Mouse (Mus musculus) myocyte (in vitro differentiated cells): Measurements from ENCODE around the gene Strn4.

Experiments used
- E2F4 ChIP-seq: IDR thresholded peaks from one replicate; pipeline ENCODE4 v1.6.1; 2011; ENCODE audit warnings: mild to moderate bottlenecking, control low read depth, moderate library complexity; ENCODE audit not compliant: insufficient read depth
- MAX ChIP-seq: IDR thresholded peaks from one replicate; pipeline ENCODE4 v1.6.1; 2011; ENCODE audit warnings: low read depth, mild to moderate bottlenecking, control low read depth
- MYOG ChIP-seq, 3 experiments: IDR thresholded peaks; one replicate each; pipeline ENCODE4 v1.6.1; 2011; ENCODE audit warnings: control low read depth in 2 of 3, low read depth in 2 of 3, mild to moderate bottlenecking in 2 of 3; ENCODE audit not compliant: insufficient read length in 2 of 3, control insufficient read depth in 1 of 3, insufficient read depth in 1 of 3
- POLR2A ChIP-seq: IDR thresholded peaks from one replicate; pipeline ENCODE4 v1.6.1; 2011; ENCODE audit warnings: low read depth, mild to moderate bottlenecking, control low read depth, moderate library complexity; ENCODE audit not compliant: insufficient read length
- REST ChIP-seq: IDR thresholded peaks from one replicate; pipeline ENCODE4 v1.6.1; 2011; ENCODE audit warnings: mild to moderate bottlenecking, control low read depth, moderate library complexity; ENCODE audit not compliant: insufficient read depth, insufficient read length
- SRF ChIP-seq: IDR thresholded peaks from one replicate; pipeline ENCODE4 v1.6.1; 2011; ENCODE audit warnings: low read depth; ENCODE audit not compliant: control insufficient read depth, insufficient read length
- TCF12 ChIP-seq: IDR thresholded peaks from one replicate; pipeline ENCODE4 v1.6.1; 2011; ENCODE audit warnings: mild to moderate bottlenecking, control low read depth; ENCODE audit not compliant: poor library complexity, insufficient read depth, severe bottlenecking
- USF1 ChIP-seq: IDR thresholded peaks from one replicate; pipeline ENCODE4 v1.6.1; 2011; ENCODE audit warnings: low read depth, mild to moderate bottlenecking, control low read depth, moderate library complexity

DNA sequence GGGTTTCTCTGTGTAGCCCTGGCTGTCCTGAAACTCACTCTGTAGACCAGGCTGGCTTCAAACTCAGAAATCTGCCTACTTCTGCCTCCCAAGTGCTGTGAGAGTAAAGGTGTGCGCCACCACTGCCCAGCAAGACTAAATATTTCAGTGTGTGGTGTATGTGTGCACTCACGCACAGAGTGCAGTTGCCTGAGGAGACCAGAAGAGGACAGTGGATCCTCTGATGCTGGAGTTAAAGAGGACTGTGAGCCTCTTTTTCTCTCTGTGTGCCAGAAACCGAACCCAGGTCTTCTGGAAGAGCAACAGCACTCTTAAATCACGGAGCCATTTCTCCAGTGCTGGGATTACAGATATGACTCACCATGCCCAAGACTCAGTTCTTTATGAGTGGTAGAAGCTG, 57.7 kb downstream of the Strn4 start:
- TF ChIP-seq POLR2A, result no peak
- TF ChIP-seq SRF, result no peak
- TF ChIP-seq MAX, result no peak
- TF ChIP-seq MYOG (IDR thresholded peaks at IDR 0.05; ENCODE audit: control insufficient read depth in 1 of 3, insufficient read depth in 1 of 3, insufficient read length in 2 of 3, low read depth in 2 of 3), result no peak
- no peak for TF ChIP-seq REST
- no peak for TF ChIP-seq E2F4
- TF ChIP-seq TCF12, result no peak
- no peak for TF ChIP-seq USF1
